Mouse (Mus musculus) right cerebral cortex, adult 2 months (tissue): ENCODE data around the gene Alox8.

ENCODE experiments used
- DNase-seq, 2 experiments: peaks; one replicate each; pipeline ENCODE4 v3.0.0; 2021 to 2022; ENCODE audit warnings: low spot score in 2 of 2

Alox8 gene

GRCm38 (mm10) chr11:69197743-69198142 is at the start of gene Alox8:
Gene Alox8, minus strand, starts transcription at chr11:69197843.
- DNase-seq = no peak

- DNase-seq = no peak
These were observed 48.0 kb upstream of the Alox8 start for GRCm38 (mm10) chr11:69245643-69246042.

- DNase-seq = peak; percentile 52 to 67
These were observed 47.3 kb upstream of the Alox8 start for GRCm38 (mm10) chr11:69244911-69245310.

GRCm38 (mm10) chr11:69236926-69237260 is 39.2 kb upstream of the Alox8 start, which contains the start of gene Gucy2e:
Gene Gucy2e, minus strand, starts transcription at chr11:69237036.
- no peak for DNase-seq

GRCm38 (mm10) chr11:69236061-69236925 is 38.6 kb upstream of the Alox8 start:
- no peak for DNase-seq

- DNase-seq = peak; percentile 65 to 66
These were observed 37.8 kb upstream of the Alox8 start for GRCm38 (mm10) chr11:69235285-69236060.

GRCm38 (mm10) chr11:69233141-69233540 is 35.5 kb upstream of the Alox8 start:
- DNase-seq = no peak

GRCm38 (mm10) chr11:69230420-69230819 is 32.8 kb upstream of the Alox8 start:
- no peak for DNase-seq

- no peak for DNase-seq
These were observed 28.1 kb upstream of the Alox8 start for GRCm38 (mm10) chr11:69225715-69226114.

GRCm38 (mm10) chr11:69223101-69223500 is 25.5 kb upstream of the Alox8 start:
- DNase-seq = no peak

- DNase-seq = no peak
These were observed 23.4 kb upstream of the Alox8 start for GRCm38 (mm10) chr11:69221070-69221469.

- DNase-seq = no peak
These were observed 21.0 kb upstream of the Alox8 start for GRCm38 (mm10) chr11:69218661-69219060.

GRCm38 (mm10) chr11:69217411-69217810 is 19.8 kb upstream of the Alox8 start:
- DNase-seq = no peak

- peak; percentile 56 to 67 for DNase-seq
These were observed 13.8 kb upstream of the Alox8 start for GRCm38 (mm10) chr11:69211431-69211830.

- DNase-seq = no peak
These were observed 5.0 kb upstream of the Alox8 start for GRCm38 (mm10) chr11:69202469-69203230.

GRCm38 (mm10) chr11:69200231-69200630 is 2.6 kb upstream of the Alox8 start:
- DNase-seq = no peak

GRCm38 (mm10) chr11:69199251-69199650 is 1.6 kb upstream of the Alox8 start:
- no peak for DNase-seq

- no peak for DNase-seq
These were observed 449 bp downstream of the Alox8 start for GRCm38 (mm10) chr11:69197194-69197593.

GRCm38 (mm10) chr11:69196766-69197165 is 877 bp downstream of the Alox8 start:
- DNase-seq = no peak

GRCm38 (mm10) chr11:69192840-69193239 is 4.8 kb downstream of the Alox8 start:
- DNase-seq = peak in 1 of 2 experiments; percentile 54

GRCm38 (mm10) chr11:69185936-69186335 is 11.7 kb downstream of the Alox8 start:
- no peak for DNase-seq

GRCm38 (mm10) chr11:69185031-69185430 is 12.6 kb downstream of the Alox8 start:
- no peak for DNase-seq
